Mouse (Mus musculus) megakaryocyte progenitor cell, adult 5-6 weeks (primary cell): ENCODE measurements around the gene Cdh13. TPM values are rescaled to one million over a fixed set of nuclear protein-coding genes. Genes with fewer than 3 reads are reported as not detected.

Experiments
- ATAC-seq: replicated peaks from 2 replicates; pipeline ENCODE4 v1.8.0; 2016; ENCODE audit warnings: mild to moderate bottlenecking, moderate TSS enrichment, inconsistent platforms; ENCODE audit not compliant: poor library complexity
- total RNA-seq, 2 experiments: library from RNA; stranded (forward) in 1 of 2; stranded (reverse) in 1 of 2; fragments of 157-497, 149-512 nt in 1 of 2; fragments of 200-1000 nt in 1 of 2; gene quantifications; 2 replicates each; pipeline versions ENCODE4 v1.2.3 to v1.2.4; 2015 to 2017

The Cdh13 gene
- total RNA-seq, 2 experiments from 2014 or later, result not detected

- no peak for ATAC-seq
Measured at GRCm38 (mm10) chr8:118879939-118880825, 596.6 kb downstream of the Cdh13 start.

- ATAC-seq, result no peak
Measured at GRCm38 (mm10) chr8:118884296-118884695, 600.8 kb downstream of the Cdh13 start.

DNA sequence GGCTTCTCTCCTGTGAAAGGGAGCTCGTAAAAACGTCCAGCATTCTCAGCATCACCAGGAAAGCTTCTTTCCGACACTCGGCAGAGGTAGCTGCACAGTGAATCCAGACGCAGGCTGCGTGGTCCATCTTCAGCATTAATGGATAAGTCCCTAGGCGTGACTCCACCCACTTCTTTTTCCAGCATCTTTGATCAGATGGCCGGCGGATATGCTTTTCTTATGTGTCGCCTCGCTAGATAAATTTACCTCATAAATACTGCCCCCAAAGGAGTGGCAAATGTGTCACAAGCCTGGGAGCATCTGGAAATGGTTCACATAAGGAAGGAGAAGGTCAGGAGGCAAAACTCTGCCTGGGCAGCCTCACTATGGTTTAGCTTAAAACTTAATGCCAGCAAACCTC is 601.5 kb downstream of the Cdh13 start:
- ATAC-seq, result no peak

DNA sequence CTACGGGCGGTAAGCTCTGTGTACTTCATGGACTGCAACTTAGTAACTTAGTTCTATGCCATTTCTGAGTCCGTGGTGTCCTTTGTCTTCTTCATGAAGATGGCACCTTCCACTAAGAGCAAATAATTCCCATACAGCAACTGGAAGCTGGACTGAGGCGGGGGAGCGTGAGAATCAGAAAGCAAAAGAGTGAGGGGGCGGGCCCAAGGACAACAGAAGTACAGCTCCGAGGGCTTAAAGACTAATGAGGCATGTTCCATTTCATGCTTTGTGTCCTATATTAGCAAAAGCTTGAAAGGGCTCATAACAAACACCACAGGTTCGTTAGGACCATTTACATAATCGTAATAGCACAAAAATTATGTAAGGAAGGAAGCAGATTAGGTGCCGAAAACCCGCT is 618.9 kb downstream of the Cdh13 start:
- ATAC-seq, result no peak

GRCm38 (mm10) chr8:118916513-118916912 is 633.0 kb downstream of the Cdh13 start:
- ATAC-seq, result no peak

DNA sequence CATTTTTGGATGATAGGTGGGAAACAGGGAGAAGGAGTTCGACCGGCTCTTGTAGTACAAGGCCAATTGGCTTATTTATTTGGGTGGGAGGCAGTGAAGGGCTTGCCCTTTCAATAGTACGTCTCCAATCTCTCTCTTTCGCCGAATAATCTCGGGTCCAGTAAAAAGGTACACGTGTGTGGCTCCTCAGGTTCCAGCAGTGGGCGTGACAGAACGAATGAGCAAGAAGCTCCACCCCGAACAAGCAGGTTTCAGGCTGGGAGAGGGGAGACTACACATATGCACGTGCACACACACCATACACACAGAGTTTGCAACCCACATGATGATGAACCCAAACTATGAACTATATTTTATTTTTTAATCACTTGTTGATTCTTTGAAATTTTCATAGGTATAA is 653.9 kb downstream of the Cdh13 start:
- no peak for ATAC-seq

DNA sequence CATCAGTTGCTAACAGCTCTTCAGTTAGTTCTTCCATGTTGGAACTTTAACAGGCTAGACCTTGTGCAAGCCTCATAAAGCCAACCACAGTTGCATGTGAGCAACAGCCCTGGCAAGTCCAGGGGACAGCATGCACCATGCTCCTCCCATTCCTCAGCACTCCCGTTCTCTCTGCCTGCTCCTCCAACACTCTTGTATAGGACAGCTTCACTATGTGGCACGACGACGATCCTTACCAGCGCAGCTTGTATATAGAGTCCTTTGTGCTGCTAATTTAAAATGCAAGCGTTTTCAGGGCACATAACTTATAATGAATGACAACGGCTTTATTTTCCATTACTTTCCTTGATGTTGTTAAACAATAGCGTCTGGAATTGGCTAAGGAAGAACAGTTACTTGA is 654.5 kb downstream of the Cdh13 start:
- ATAC-seq, result no peak

DNA sequence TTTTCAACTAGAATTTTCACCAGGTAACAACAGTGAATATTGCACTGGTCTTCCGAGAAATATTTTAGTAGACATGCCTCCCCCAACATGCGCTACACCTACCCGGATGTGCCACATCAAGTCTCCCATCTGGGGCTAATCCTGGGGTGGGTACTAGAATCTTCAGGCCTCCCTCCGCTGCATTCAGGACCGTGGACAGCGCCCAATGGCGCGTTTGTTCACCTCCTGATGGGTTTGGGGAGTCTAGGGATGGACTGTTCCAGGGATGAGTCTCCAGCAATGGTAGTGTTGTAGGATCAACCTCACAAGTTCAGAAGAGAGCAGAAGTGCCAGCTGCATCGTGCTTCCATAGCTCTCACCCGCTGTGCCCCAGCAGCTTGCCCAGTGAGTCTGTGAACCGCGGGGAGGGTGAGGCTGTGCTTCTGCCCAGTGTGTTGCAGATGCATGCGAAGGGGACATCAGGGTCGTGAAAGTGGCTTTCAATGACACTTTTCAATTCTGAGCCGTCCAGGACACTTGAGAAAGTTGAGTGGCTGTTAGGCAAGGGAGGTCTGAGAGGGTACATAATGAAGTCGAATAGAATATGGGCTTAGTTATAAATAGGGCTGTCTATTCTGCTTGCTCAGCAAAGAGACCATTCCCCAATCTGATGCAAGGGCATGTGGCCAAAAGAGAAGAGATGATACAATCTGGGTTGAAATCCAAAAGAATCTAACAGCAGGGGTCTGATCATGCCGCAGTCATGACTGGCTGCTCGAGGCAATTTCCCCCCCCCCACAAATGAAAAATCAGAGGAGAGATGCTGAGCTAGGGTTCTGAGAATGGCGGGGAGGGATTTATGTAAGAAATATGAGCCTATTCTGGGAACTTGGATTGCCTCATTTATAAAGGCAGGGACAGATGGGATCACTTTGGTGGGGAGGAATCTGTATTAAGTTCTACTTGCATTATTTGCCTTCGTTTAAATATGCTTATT is 668.5 kb downstream of the Cdh13 start:
- ATAC-seq, result no peak

- no peak for ATAC-seq
Measured at GRCm38 (mm10) chr8:118956109-118956508, 672.6 kb downstream of the Cdh13 start.

DNA sequence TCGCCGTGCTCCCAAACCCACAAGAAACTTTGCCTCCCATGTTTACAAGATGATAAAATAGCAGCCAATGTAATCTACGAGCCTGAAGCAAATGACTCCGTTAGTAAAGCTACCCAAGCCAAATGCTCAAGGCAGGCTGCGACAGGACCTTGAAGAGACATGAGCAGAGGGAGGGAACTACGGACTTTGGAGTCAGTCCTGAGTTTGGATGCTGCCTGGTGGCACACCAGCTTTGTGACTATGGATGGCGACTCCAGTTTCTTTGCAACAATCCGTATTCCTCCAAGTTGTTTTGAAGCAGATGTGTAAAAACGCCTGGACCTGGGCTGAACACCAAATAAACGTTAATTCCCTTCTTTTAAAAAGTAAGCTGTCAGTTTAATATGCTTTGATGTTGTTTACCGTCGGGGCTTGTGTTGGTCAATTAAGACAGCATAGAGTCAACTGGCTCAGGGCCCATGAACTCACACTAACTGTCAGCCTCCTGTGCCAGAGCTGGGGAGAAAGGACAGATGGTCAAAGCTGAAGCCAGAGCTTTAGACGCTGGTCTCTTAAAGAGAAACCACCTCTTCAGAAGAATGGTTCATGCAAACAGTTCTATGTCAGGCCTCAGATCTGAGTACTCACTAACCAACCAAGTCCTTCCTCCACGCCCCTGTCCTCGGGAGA is 678.5 kb downstream of the Cdh13 start:
- ATAC-seq, result no peak

- no peak for ATAC-seq
Measured at GRCm38 (mm10) chr8:118965101-118965840, 681.7 kb downstream of the Cdh13 start.

DNA sequence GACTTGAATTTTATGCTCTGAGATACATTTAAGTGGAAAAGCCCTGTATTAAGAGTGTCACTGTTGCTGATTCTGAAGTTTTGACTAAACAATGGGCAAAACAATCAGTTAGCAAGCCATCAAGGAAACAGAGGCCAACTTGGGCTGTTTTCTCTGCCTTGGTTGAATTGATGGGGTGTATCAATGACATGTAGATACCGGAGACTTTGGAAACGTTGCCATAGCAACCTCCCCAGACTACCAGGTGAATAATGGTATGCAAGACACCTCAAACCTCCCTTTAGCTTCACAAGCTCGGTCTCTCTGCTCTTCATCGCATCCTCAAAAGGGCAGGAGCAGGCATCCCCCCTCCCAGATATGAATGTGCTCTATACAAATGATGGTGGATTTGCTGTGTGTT is 685.4 kb downstream of the Cdh13 start:
- no peak for ATAC-seq

- no peak for ATAC-seq
Measured at GRCm38 (mm10) chr8:118979800-118980199, 696.3 kb downstream of the Cdh13 start.

- ATAC-seq, result no peak
Measured at GRCm38 (mm10) chr8:118983724-118984123, 700.2 kb downstream of the Cdh13 start.

GRCm38 (mm10) chr8:118986796-118987195 is 703.3 kb downstream of the Cdh13 start:
- ATAC-seq, result no peak

- no peak for ATAC-seq
Measured at GRCm38 (mm10) chr8:118995641-118996188, 712.2 kb downstream of the Cdh13 start.

- ATAC-seq, result no peak
Measured at GRCm38 (mm10) chr8:119000595-119000994, 717.1 kb downstream of the Cdh13 start.

GRCm38 (mm10) chr8:119004821-119005220 is 721.3 kb downstream of the Cdh13 start:
- no peak for ATAC-seq

DNA sequence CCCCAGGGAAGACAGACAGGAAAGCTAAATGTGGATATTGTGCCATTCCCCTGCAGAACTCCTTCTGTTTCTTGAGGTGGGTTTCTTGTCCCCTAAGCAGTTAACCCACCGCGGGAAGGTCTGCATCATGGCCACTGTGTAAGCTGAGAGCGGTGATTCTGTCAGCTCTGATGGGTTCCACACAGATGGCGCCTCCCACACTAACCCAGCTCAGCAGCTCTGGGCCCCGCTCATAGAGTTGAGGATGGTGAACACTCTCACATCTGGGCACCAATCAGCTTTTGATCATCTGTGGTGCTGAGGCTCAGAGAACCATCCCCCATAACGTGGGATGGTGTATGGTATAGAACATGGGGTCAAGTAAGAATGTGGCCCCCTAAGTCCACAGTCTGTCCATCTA is 735.1 kb downstream of the Cdh13 start:
- no peak for ATAC-seq

DNA sequence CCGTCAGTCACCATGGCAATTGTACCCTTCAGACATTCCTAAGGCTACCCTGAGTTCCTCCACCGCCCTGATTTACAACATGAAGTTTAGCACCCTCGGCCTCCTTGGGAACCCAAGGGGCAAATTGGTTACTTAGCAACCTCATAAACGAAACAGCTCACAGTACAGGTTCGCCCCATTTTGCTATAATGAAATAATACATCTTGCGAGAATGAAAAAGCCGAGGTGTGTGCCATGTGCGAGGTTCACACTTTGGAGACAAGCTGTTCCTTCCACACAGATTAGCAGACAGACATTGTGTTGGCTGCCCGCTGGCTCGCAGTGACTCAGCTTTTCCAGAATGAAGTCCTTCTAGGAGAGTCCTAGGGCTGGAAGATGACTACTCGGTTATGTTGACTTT is 737.2 kb downstream of the Cdh13 start:
- ATAC-seq, result no peak
